Mouse (Mus musculus) frontal cortex, adult 2 months (tissue): ENCODE measurements at regions not wholly inside any gene's neighbourhood (a gene's known extent, or its start where the extent isn't known, plus 50 kb on each side); places are given as distances from the start of the nearest gene placed in this dataset.

Experiments
- DNase-seq, 2 experiments: peaks; one replicate each; pipeline ENCODE4 v3.0.0; 2022; ENCODE audit warnings: low spot score in 1 of 2; ENCODE audit errors: extremely low spot score in 1 of 2

DNA sequence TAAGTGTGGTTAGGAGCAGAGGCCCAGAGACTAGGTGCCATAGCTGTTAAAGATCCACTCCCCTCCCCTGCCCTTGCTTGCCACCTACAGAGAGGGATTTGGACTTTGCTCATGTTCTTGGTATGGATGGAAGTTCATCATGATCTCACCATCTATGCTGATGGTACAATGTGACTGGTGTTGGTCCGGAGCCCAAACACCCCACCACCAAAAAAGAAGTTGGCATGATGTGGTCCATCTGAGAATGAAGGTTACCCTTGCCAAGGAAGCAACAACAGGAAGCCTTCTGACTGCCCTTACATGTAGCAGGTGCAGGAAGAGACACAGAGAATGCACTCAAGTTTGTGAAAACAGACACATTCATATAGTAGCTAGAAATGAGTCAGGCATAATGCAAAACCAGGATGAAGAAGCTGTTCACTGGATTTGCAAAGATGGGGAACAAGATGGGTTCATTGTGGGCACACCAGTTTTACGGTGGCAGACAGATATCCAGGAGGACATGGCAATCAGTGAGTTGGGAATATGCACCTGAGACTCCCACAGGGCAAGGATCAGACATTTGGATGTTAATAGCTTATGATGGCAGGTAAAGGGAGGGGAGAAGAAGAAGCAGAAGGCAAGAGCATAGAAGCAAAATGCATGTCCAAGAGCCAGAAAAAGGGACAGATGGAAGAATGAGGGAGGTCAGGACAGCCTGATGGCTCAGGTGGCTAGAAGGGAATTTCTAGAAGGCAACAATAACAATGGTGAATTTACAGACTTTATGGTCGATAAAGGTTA, 420.8 kb downstream of the Prdm2 start:
- DNase-seq = no peak

DNA sequence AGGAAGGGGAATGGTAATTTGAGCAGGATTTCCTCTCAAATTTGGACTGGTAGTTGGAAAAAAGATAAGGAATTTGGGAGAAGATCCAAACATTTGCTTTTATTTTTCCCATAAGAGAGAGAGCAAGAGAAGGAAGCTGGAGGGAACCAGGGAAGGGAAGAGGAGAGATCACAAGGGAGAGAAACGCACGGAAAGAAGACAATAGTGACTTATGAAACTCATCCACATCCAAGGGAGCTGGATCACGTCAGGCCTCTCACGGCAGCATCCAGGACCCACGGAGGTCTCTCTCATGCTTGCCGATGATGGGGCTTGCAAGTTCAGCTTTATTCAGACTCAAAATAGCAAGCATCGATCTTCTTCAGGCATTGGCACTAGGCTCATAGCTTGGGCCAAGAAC, 423.7 kb downstream of the Prdm2 start:
- no peak for DNase-seq

DNA sequence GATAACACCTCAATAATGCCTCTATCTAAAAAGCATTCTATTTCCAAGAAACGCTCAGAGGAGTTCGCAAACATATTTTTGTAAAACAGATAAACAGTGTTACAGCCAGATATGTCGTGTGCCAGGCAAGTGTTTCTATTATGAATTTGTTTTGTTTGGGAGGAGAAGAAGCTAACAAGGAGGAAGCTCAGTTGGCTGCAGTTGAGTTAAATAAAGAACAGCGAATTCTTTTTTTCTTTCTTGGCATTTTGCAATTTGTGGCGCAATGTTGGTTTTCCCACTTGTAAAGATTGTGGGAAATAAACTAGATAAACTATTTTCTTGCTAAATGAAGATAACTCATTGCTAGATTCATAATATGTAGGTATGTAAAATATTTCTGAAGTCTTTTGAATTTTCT, 427.4 kb downstream of the Prdm2 start:
- DNase-seq = peak in 1 of 2 experiments; percentile 19

DNA sequence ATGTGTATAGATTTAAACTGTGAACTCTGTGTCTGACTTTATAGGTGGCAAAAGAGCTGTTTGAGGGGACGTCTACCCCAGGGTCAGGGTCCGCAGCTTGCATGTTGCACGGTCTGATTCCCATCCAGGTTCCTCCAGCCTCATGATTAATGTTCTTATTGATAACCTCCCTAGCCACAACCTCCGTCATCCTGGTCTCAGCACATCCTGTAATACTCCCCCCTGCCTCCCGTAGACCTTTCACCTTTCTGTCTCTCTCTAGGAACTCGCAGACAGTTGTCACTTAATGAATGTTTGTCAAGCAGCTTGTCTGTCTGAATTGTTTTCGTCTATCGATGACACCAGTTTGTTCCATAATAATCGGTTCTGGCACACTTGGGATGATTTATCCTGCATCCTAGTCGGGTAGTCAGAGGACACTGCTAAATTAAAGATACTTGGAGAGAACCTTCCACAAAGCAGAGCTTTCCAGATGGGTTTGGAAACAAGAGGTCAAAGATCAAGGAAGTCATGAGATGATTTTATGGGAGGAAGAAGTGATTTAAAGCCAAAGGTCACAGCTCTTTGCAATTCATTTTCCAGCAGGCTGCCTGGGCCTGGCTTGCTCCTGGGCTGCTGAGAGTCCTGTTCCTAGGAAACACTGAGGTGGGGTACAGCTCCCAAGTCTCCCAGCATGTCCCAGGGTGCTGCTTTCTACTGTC, 435.9 kb downstream of the Prdm2 start:
- DNase-seq = no peak

DNA sequence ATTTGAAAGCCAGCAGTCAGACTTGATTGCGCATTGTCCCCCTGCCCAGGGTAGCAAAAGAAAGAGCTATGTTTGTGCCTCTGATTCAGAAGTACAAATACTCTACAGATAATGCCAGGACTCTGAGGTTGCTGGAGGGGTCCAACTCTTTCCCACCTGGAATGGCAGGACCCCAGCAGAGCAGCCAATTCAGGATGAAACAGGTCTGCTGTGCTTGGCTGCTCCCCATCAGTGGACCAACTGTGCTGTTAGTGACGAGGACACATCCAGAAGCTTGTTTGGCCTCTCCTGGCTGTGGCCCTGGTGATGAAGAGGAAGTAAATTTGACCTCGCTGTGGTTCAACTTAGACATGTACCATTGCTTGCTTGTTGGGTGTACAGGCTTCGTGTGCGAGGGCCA, 437.8 kb downstream of the Prdm2 start:
- DNase-seq = no peak

DNA sequence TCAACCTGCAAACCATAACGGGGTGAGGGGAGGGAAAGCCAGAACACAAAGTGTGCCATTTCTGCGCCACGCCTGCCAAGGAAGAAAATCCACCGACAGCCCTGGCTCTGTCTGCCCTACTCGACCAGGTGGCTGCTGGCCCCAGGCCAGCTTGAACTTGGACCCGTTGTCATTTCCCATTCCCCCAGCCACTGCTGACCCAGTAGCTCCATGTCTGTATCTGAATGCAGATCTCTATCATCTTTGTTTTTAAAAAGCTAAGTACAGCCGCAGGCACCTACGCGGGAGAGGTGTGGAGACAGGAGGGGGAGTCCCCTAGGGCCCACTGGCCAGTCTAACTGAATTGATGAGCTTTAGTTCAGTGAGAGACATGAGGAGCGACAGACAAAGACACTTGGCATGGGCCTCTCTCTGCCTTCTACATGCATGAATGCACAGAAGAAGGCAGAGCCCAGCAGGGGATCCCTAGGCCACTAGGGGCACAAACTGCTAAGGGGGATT, 439.1 kb downstream of the Prdm2 start:
- DNase-seq = no peak

DNA sequence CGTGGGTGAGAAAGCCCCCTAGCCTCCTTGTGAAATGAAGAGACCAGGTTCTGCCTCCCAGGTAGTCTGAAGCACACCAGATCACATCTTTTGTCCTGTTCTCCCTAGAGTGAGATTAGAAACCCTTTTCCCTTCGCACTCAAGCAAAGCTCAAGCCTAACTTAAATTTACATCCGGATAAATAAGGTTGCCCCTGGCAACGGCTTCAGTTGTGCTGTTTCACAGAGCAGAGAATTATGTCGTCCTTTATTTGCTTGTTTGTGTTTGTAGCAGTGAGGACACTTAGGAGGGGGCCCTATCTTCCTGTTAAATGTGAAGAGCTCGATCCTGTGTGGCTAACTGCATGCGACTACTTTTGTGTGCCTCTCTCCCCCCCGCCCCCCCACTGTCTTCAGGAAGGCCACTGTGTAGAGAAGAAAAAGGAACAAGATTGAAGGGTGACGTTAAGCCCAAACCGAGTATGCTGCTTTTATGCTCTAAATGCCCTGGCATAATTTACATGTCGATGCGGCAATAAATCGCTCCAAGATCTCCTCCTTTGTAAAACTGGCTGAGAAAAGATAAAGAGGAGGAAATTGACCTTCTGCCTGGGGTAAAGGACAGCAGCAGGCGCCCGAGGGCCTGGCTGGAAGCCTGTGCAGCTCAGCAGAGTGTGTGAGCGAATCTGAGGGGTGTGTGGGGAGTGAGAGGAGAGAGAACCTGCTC, 439.9 kb downstream of the Prdm2 start:
- peak in 1 of 2 experiments; percentile 14 for DNase-seq

DNA sequence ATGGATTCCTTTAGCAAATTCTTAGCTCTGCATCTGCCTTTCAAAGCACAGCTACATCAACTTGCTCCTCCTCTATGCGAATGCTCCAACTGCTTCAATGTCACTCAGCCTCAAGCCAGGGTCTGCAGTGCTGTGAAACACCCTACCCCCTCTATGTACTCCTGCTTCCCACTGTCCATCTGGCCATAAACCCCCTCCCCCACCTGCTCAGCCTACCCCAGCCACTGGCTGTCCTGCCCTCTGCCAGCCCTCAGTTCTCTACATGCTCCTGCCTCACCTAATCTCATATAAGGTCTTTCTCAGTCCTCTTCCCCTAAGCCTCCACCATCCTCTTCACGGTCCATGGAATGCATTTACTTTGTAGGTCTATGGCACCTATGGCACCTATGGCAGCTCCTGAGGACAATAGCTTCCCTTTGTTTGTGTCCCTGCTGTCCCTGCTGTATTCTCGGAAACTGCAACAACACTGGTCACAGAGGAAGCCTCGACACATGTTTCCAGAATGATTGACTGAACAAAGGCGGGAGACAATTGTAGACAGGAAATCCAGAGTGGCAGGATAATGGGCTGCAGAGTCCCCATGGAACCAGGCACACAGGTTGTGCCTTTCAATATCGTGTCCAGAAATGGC, 441.2 kb downstream of the Prdm2 start:
- DNase-seq = no peak

DNA sequence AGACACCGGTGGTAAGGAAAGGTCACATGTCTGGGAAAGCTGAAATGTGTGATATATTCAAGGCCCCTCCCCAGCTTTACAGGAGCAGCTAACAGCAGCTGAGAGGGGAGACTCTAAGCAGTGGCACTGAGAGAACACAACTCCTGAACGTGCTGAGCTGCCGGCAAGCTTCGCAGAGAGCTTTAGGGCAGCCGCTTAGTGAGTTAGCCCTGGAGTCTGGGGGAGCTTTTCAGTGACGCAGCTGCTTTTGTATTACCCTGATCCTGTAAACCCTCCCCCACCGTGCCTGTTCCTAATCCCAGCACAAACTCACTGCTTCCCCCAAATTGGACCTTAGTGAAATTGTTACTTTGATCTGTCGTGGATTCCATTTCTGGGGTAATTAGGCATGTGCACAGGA, 442.6 kb downstream of the Prdm2 start:
- no peak for DNase-seq

DNA sequence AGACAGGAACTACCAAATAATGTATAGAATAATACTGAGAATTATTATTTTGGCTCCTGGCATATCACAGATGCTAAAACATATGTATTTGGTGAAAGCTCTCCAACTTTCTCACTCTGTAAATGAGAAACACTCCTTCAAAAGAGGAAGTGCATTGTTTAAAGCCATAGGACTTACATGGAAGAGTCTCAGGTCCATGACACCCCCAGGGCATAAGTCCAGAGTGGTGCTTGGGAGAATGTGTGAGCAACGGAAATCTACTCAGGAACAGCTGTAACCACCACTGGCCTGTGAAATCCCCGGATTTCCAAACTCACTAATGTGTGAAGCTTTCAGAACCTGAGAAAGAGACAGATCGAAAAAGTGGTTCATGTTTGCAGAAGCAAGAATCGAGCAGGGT, 445.1 kb downstream of the Prdm2 start:
- no peak for DNase-seq

DNA sequence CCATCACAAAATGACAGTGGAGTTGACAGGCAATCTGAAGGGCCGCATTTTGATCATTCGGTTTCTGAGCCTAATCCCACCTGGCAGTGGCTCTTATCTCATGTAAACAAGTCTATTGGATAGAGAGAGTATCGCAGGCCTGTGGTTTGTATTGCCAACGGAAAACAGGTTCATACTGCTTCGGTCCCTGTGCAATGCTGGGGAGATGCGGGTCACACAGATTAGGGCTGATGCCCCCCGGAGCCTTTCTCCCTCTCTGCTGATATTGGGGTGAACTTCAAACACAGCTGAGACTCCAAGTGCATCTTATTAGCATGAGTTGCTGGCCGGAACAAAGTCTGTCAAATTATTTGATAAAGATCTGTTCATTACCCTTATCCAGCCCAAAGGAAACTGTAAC, 451.2 kb downstream of the Prdm2 start:
- no peak for DNase-seq

DNA sequence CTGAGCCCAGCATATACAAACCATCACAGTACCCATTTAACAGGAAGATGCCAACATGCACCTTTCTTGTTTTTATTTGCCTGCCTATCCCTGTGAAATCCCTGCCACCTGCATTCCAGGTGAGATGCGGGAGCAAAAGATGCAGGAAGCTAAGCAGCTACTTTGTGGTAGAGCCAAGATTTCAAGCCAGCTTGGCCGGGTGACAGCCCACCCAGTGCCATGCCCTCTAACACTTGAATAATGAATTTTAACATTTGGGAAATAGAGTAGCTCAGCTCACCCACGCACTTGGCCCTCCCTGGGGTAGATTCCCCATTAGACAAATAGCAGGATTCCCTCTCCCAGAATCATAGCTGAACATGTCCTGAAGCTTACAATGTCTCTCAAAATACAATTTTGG, 454.7 kb downstream of the Prdm2 start:
- DNase-seq = no peak

DNA sequence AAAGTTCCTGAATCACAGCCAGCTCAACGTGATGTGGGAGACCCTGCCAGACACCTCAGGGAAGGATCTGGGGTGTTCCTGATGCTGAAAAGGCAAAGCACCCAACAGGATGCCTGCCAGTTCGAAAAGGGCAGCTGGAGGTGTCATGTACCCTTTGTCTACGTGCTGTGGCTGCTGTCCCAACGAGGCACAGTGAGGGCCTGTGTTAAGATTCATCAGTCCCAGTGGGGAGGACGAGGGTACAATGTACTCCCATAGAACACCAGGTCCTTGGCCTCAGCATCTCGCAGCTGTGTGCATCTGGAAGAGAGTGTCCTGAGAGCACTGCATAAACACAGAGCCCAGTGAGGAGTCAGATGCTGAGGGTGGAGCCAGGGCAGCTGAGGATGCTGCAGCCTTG, 456.5 kb downstream of the Prdm2 start:
- peak; percentile 15 to 22 for DNase-seq

DNA sequence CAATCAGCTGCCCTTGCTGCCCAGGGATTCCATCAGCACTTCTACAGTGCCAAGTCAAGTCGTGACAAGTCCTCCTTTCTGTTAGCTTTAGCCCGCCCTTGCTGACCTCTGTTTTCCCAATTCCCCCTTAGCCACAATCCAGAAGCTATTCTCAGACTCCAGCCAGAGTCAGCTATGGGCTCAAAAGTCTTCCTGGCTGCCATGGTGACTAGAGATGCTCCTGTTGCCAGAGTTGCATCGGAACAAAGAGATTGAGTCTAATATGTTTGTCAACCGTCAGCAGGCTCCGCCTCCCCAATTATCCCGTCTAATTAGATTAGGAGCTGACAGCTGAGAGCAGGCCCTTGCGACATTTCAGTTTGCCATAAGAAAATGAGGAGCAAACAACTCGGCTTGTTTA, 462.9 kb downstream of the Prdm2 start:
- DNase-seq = no peak

DNA sequence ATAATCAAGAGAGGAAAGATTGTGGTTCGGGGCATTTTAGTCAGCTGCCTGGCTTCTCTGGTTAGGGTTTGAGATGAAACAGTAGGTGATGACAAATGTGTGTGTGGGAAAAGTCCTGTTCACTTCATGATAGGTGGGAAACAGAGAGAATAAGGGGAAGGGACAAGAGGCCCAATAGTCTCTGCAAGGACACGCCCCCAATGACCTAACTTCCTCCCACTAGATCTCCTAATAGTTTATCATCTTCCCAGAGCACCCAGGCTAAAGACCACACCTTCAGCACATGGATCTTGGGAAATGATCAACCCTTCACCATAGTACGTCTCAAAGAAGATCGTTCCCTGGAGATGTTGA, 484.3 kb upstream of the Kazn start:
- DNase-seq = no peak

DNA sequence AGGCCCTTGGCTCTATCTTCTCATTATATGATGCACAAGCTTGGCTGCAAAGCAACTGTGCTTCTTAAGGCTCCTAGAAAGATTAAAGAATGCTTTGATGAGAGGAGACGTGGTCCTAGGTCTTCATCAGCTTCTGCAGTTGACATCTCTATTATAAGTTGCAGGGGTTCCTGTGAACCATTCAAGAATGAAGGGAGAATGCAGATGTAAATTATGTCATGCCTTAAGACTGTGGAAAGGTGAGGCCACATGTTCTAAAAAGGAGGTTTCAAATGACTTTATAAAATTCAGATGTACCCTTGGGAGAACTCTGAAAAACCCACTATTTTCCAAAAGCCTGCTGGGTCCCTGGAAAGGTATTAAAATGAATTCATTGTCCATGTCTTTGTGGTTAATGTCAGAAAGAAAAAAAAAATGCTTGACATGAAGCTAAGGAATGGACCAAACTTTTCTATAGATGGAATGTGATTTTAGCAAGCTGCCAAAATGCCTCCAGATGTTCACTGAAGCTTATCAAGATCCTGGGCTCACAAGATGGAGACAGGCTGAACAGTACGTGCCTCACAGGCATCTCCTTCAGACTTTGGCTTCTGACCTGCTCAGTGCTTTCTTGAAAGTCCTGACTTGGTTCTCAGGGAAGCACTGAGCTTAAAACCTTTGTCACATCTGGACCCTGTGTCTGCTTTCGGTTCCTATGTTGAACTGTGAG, 483.8 kb upstream of the Kazn start:
- DNase-seq = no peak

DNA sequence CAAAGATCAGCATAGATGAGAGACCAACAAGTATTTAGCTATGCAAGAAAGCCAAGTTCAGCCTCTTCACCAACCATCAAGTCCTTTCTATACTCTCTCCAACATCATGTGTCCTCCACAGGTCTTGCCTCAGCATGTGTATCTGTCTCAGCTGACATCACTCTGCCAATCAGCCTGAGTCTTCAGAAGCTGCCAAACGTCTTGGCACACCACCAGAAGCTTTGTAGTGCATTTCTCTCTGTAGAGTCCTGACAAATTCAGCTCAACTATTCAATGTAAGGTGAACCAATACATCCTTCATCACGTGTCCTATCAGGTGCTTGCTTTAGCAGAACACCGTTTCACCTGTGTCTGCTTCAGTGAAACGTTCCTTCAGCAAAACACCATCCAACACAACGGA, 462.4 kb upstream of the Kazn start:
- DNase-seq = no peak

DNA sequence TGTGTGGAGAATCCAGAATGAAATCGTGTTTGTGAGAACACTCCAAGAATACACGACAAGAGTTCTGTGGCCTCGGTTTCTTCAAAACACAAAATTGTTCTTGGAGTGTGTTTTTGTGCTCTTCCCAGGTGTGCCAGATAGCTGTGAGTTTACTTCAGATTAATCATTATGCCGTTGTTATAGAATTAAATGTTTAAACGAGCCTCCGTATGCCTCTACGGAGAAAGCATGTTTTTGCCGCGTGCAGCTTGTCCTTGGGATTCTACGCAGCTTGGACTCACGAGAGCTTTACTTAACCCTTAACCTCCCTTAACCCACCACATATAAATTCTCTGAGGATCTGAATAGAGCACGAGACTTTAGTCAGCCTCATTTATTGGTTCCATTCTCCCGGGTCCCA, 455.7 kb upstream of the Kazn start:
- no peak for DNase-seq

DNA sequence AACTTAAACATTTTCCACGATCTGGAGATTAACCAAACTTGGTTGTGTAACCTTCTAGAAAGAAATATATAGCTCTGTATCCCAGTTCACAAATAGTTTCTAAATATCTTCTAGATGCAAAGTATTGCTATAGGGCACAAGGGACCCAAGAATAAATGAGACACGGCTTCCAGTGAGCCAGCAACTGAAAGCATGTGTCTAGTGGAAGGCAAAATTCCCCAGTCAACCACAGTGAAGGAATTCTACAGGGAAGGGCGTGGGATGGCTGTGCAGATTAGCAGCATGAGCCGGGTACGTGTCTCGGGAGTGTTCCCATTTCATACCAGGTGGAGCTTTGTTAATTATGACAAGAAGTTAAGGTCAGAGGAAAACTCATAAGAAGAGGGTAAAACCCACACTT, 449.0 kb upstream of the Kazn start:
- peak in 1 of 2 experiments; percentile 26 for DNase-seq

DNA sequence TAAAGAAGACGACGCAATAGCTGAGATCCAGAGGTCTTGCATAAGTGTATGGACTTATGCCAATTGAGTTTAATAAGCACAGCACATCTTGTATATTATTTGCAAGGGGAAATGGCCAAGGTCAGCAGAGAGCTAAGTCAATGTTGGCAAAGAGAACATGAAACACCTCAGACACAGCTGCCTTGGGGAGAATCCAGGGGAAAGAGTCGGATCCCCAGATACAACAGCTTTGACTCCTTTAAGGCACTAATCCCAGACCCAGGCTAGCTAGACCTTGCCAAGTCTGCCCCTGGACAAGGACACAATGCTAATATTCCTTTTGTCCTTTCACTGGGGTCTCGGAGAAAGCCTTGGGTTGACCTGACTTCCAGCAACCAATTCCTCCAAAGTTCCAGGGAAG, 438.2 kb upstream of the Kazn start:
- DNase-seq = no peak
